Mouse (Mus musculus) olfactory bulb, adult 2 months (tissue): Measurements from ENCODE around the gene Dclre1a.

Experiments
- CTCF ChIP-seq: fragments of 200-500 bp; IDR thresholded peaks from 2 replicates; pipeline ENCODE4 v1.5.1; 2012; ENCODE audit warnings: low read depth, mild to moderate bottlenecking, low read length, moderate library complexity; ENCODE audit not compliant: insufficient read depth
- POLR2A ChIP-seq: fragments of 200-500 bp; IDR thresholded peaks from 2 replicates; pipeline ENCODE4 v1.6.1; 2012; ENCODE audit warnings: mild to moderate bottlenecking, low read depth, low read length, moderate library complexity; ENCODE audit not compliant: insufficient read depth

- no peak for TF ChIP-seq POLR2A
- no peak for TF ChIP-seq CTCF
These were observed 42.2 kb upstream of the Dclre1a start for GRCm38 (mm10) chr19:56590250-56590649.
